Mouse (Mus musculus) c-Kit-negative CD71-positive TER-119-positive erythroid progenitor cells, embryonic 14.5 days (primary cell): ENCODE data around the gene Ncam1.

Experiments
- DNase-seq: peaks from one replicate; pipeline ENCODE4 v3.0.0-alpha.2; 2013; ENCODE audit warnings: low read depth, low spot score

Gene Ncam1

DNA sequence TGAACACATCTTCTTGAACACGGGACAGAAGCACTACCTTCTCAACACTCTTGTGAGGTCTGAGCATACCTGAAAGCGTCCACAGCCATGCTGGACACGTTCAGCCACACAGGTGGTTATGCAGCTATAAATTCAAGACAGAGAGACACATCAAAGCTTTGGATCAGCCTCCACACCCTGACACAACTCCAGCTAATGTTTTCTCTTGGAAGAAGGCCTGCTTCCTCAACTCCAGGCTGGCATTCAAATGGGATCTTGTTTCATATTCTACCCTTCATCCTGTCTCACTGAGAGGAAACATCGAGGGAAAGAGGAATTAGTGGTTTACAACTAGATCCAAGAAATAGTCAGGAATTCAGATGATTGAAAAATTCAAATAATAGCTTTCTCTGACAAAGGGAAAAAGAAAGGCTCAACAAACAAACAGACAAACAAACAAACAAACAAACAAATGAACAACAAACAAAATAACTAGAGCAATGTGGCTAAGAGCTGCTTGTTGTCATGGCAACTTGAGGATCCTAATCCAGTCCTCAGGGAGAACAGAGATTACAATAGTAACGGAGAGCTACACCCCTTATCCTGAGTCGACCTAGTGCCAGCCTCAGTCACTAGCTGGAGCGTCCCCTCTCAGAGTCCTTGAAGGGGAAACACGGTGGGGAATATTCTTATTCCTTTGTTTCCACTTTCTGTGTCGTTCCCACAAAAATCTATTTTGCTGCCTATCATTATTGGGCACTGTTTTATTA lies 175.6 kb downstream of the Ncam1 start:
- no peak for DNase-seq

DNA sequence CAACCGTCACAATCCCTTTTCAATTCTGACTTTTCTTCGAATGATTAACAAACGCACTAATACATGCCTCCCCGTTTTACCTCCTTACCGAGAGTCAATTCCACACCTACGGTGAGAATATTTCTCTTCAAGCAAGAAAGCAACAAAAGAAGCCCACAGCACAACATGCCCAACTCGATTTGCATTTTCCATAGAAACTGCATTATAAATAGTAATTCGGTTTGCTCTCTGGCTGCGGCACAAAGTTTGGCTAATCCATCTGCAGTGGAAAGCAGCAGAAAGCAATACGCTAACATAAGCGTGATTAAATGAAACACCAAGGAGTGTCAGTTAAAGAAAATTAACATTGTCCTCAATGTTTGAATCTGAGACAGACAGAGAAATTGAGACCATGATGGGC lies 177.0 kb downstream of the Ncam1 start:
- DNase-seq, result no peak

DNA sequence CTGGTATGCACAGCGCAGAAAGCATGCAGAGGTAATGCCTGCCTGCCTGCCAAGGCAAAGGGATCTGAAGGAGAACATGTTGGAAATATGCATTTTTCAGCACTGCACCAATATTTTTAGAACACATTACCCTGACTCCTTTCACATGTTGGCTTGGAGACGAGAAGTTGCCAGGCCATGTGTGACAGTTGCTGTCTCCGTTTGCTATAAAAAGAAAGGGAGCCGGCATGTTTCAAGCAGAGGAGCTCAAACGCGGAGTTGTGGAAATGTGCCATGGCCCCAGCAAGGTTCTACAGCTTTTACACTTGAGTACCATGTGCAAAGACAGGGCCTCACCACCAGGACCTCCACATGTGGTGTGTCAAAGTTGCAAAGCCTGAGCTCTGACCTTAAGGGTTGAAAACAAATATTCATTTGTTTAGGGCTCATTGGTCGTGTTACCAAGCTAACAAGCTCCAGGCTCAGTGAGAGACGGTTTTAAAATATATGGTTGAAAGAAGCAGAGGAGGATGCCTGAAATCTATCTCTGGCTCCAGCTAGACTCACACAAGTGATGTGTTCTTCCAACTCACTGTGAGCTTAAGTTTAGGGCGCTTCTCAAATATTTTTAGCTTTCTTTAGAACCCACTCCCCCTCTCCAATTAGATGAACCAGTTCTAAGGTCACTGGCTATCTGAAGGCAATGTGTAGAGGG lies 179.9 kb downstream of the Ncam1 start:
- DNase-seq, result no peak

DNA sequence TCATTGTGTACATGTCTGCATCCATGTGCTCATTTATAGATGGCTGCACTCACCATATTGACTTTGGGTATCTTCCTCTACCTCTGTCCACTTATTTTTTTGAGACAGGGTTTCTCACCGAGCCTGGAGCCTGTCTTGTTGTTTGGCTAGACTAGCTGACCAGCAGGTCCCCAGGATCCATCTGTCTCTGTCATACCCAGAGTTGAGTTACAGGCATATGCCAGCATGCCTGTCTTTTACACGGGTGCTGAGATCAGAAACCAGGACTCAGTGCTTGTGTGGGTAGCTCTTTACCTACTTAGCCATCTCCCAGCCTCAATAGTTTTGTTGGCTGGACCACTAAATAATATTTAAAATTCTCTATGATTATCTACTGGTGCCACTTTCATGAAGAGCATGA lies 180.5 kb downstream of the Ncam1 start:
- no peak for DNase-seq

DNA sequence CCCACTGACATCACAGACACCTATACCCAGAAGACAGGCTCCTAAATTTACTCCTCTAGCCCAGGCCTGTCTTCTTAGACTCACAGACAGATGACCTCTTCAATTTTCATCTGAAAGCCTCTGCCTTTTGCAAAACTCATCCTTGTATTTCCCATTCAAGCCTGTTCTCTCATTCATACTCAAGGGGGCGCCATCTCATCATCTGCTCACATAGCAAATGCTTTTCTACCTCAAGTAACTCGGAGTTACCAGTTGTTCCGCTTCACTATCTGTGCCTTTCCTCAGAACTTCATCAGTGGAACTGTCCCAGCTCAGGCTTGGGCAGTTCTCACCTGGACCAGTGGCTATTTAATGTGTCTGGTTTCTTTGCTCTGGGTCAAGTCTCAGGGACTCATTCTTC lies 181.5 kb downstream of the Ncam1 start:
- no peak for DNase-seq

DNA sequence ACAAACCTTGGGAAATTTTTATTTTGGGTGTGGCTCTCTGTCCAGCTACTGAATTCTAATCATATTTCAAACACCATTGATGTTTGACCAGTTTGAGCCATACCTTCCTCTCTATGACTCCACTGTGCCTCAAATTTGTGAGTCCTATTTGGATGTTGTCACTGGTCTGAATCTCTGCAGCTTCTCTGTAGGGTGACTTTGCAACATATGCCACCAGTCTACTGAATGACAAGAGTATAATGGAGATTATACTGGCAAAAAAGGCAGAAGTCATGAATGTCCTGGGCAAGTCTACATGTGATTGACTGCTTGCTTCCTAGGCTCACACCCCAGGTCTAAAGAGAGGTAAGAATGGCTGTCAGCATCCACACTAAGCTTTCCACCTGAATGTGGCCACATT lies 186.3 kb downstream of the Ncam1 start:
- no peak for DNase-seq

DNA sequence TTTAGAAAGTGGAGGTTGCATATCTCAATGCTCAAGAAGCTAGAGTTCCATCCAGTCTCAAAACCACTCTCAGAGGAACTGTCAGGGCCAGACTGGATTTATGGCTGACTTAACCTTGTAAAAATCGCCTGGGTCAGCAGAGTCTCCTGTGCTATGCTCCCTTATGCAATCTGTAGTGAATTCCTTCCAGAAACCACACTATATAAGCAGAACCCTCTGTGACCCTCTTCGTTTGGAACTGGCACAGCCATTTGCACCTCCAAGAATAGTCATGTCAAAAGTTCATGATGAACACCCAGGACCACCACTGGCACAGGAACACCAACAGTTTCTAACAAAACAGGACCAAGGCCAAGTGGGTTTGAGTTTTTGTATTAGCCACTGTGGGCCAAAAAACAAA lies 190.5 kb downstream of the Ncam1 start:
- no peak for DNase-seq

DNA sequence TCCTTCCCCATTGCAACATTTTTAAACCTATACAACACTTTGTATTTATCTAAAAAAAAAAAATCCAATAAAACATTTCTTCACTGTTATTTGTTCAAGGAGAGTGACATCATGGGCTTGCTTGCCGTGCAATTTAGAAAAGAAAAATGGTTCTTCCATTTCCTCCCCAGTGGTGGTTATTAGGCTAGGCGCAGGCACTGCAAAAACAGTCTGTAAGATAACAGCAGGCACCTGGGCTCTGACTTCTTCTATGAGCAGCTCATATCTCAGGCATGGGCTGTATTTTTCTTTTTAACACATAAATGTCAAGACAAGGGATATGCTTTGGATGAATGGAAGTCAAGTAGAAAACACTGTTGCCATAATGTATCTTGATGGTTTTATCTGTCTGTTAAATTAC lies 192.0 kb downstream of the Ncam1 start:
- no peak for DNase-seq

DNA sequence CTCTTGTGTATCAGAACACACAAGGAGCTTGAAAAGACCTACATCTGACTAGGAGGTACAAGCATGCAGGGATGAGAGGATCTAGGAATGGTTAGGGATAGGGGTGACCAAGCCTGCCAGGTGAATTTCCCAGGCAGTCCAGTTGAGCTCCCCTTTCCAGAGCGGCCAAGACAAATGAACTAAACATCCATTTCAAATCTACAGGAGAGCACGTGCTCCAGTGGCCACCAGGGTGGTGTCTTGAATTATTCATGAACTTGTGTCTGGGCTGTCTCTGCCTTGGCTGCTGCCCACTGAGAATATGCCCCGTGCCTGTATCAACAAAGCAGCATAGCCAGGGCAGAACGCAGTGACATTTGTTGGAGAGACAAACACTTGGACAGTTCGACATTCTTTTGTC lies 192.4 kb downstream of the Ncam1 start:
- no peak for DNase-seq

DNA sequence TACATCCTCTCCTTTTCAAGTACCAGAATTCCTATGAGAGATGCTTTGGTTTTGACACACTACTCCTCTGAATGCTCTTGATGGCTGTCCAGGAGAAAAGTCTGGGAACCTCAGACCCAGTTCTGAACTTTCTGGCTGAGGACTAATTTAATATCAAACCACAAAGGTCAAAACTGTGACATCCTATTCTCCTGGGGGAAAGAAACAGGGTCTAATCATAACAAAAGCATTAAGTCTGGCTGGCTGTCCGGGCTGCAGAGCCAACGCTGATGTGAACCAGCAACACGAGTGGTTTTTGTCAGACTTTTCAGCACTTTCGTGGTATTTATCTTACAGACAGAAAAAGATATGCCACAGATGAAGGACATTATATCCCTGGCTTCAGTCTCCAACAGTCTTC lies 192.9 kb downstream of the Ncam1 start:
- DNase-seq, result no peak

DNA sequence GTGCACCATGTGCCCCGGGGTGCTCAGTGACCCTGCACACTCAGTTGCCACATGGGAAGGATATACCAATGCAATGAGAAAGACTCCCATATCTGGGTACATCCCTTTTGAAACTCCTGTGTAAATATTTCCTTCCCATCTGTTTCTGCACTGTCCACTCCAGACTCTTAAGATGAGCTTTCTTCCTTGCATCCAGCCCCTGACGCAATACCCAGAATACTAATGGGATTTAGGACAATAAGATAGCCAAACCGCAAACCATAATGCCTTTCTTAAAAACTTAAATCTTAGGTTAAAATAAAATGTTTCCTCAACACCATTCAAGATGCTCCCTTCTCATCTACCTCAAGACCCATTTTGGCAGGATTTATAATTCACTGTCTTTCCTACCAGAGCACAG lies 193.4 kb downstream of the Ncam1 start:
- DNase-seq, result no peak

DNA sequence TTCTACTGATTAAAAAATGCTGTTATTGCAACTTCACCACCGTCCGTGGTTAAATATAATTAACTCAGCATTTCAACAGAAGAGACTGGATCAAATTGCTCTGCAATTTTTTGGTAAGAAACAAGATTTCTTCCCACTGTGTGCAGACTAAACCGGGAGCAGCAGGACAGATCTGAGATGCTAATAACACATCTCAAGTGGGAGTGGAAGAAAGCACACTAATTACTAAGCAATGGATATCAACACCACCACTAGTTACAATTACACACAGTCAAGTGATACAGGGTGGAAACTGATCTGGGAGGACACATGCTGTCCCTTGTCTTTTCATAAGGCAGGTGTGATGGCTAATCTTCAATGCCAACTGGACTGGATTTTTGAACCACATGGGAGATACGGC lies 197.5 kb downstream of the Ncam1 start:
- DNase-seq, result no peak

DNA sequence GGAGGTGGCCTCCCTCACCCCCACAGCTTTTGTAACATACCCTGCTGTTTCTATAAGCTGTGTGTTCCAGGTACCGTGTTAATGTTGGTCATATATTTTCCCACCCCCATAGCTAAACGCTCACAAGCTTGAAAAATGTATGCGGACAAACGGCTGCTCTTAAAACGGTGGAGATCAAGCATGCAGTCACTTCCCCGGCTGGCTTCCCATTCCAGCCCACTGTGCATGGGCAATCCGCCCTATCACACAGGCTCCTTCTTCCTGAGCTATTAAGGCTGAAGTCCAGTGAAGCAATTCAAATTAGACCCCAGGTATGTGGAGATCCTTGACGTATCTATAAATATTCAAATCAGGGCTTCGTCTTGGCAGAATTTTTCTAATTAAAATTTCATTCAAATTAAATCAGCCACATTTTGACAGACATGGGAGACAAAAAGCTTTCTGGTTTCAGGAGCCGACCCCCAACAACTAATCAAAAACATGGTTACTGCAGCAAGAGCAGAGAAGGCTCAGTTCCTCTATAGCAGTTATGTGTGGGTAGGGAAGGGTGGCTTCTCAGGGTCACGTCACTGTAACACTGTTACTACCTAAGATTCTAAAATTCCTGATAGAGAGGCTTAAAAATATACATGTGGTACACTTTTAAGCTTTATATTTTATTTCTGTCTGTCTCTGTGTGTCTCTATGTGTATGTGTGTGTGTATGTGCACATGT lies 202.9 kb downstream of the Ncam1 start:
- DNase-seq, result no peak

DNA sequence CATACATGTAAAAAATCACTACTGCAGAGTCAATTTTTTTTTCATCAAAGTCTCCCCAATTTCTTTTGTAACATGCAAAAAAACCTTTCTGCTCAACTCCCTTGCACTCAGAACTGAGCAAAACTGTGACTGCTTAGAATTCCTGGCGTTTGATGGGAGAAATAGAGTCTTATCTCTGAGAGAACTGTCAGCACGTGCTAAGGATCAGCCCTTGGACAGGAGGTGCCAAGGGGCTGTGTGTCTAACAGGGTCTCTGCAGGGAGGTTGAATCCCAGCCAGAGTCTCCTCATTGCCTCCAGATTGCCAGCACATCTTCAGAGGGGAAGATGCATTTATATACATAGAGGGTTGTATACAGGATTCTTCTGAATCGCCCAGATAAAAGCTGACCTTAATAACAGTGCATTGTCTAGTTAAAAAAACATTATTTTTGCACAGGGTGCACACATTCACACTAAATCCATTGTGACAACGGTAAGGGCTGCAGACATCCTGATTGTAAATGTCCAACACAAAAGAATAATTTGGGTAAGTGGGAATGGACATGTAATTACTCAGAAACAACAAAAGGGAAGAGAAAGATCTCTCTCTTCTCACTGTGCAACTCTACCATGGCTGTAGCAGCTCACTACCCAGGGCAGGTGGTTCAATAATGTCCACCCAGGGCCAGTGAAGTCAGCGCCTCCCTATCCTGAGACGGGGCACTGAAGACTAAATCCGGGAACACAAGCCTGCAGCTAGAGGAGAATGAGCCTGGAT lies 203.7 kb downstream of the Ncam1 start:
- DNase-seq, result no peak

DNA sequence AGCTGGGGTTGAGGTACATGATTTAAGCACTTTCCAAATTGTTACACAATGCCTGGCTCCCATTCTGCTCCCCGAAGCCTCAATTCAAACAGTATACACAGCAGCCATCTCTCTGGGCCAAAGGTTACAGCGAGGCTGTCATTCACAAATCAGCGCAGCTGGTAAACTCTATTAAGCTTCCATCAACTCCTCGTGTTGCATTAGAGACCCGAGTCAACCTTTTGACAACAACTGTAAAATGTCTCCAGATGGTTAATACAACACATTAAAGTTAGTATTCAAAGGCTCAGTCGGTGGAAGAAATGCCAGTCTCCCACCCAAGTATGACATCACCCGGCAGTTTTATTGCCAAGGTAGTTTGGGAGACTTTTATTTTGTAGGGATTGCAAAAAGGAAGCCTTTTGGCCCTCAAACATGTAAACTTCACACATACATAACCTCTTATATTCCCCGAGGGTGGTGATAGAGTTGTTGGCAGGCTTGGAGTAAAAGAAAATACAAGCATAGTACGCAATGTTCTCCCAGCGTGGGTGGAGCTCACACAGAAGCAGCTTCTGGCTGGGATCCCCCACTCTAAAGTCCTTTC lies 204.7 kb downstream of the Ncam1 start:
- no peak for DNase-seq

DNA sequence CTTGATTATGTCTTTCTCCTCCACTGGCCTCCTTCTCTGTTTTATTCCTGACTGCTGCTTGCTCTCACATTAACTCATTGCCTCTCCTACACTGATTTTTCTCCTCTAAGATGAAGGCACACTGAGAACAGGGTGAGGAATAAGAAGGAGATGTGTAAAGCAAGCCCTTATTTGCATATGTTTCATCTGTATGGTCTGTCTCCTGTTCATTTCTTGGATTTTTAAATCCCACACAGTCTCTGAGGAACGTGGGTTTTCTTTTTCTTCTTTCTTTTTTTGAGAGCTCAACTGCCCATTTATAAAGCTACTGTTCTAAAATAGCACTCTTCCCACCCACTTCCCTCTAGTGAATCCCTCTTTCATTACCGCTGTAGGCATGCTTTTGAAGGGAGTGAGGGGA lies 206.7 kb downstream of the Ncam1 start:
- DNase-seq, result no peak

DNA sequence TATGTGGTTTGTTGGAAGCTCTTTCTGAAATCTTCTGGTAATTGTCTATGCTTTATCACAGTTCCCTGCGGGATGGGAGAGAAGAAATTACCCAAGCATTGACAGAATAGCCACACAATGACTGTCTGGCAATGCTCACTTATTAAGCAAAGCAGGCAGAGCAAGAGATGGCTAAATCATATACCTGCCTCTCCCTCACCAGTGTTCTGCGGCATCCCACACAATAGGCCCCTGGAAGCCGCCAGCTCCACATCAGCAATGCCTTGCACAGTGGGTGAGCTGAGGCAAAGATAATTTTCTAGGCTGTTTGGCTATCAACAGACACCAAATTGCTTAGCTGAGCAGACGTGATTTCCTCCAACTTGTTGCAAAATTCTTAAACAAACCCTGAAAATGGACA lies 208.5 kb downstream of the Ncam1 start:
- no peak for DNase-seq

DNA sequence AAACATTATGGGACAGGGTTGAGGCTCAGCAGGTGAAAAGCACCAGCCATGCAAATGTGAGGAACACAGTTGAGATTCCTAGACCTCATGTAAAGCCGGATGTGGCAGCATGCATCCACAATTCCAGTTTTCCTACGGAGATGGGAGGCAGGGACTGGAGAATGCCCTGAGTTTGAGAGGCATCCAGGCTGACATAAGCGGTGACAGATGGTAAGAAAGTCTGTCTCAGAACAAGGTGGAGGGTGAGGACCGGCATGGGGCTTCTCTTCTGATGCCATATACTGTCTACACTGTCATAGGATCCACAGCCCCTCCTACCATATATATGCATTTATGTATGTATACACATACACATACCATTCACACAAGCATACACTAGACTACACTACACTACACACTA lies 221.6 kb downstream of the Ncam1 start:
- DNase-seq, result no peak

DNA sequence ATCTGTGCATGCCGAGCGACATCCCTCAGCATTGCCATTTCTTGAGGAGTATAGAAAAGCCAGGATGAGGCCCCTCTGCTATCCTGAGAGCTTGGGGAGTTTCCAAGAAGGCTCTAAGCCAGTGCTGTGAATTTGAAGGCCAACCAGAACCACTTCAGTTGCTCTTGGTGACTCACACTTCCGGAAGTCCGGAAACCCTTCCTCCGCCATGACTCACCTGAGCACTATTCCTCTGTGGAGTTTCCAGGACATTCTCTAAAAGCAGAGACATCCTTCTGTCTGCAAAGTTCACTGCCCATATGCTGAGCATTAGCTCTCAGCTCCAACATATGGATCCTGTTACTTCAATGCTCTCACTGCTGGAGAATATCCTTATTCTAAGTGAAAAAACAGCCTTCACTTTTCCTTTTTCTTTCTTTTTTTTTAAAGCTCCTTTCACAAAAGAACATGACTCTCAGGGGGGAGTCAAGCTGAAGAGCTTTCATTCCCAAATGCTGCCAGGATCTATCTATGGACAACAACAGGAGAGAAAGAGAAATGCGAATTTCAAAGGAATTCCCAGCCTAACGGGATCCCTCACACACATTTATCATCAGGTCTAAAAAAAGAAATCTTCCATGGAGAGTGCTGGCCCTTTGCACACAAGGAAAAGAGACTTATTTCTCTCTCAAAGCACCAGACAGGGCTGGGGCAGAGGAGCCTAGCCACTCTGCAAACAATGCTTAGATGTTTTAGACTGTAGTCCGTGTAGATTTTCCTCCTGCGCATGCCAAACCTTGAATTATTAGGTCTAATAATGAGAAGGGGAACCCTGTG lies 226.8 kb downstream of the Ncam1 start:
- no peak for DNase-seq

DNA sequence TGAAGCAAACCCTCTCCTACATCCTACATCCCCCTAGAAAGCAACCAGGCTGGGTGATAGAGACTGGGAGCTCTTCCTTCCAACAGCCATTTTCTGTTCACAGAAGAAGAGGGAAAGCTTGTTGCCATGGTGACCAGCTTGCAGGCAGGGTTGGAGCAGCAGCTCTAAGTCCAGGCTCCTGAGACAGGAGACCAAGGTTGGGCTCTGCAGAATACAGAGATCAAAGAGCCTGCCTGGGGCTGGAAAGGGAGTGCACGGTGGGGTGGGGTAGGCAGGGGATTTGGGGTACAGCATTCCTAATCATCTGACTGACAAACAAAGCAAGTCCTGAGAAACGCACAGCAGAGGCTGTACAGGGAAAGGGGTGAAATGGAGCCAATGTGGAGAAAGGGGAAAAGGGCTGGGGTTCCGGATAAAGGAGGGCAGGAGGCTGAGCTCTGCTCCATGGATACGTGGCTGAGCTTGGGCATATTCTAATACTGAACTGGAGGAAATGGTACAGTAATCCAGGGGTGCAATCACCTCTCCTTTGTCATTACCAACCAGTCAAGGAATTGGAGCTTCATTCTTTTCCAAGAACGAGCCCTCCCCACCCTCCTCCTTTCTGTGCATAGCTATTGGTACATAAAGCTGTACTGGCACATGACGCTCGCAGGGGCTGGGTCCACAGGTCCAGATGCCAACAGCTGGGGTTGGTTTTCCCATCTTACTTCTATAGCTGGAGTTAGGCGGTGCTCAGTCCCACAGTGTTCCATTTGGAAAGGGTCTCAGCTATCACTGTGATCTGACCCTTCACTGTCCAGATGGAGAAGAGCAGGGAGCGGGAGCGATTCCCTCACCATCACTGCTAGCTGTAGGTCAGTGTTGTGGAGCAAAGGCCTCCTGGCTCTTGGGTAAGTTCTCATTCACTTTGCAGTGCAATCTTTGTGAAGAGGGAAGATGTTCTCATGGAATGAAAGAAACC lies 227.7 kb downstream of the Ncam1 start:
- no peak for DNase-seq
